Mouse (Mus musculus) kidney, embryonic 14.5 days (tissue): ENCODE measurements around the gene Armc12. TPM values are rescaled to one million over a fixed set of nuclear protein-coding genes. Genes with fewer than 3 reads are reported as not detected.
"Not testable (repeated sequence)": the region's sequence is repeated elsewhere in the genome, so short reads cannot be mapped to it uniquely, and the experiment has no call there.

Source experiments
- ATAC-seq: fragments of 200-750 bp; cut with Nextera tagmentation; 2 replicates; pipeline ENCODE4 v1.8.0; 2017; ENCODE audit warnings: moderate number of reproducible peaks, mild to moderate bottlenecking, moderate TSS enrichment, moderate library complexity; ENCODE audit not compliant: low FRiP score, low TSS enrichment
- H3K27ac ChIP-seq: fragments of 300-500 bp; sonication (generic); 2 replicates; pipeline ENCODE4 v1.5.1; 2014; ENCODE audit warnings: low read depth, mild to moderate bottlenecking, low read length, moderate library complexity, mixed read lengths
- H3K27me3 ChIP-seq: fragments of 300-500 bp; sonication (generic); 2 replicates; pipeline ENCODE4 v1.6.1; 2014; ENCODE audit warnings: mild to moderate bottlenecking, low read length; ENCODE audit not compliant: control insufficient read depth, insufficient read depth
- H3K36me3 ChIP-seq: fragments of 300-500 bp; sonication (generic); 2 replicates; pipeline ENCODE4 v1.6.1; 2014; ENCODE audit warnings: low read length, mixed read lengths; ENCODE audit not compliant: control insufficient read depth, insufficient read depth
- H3K4me1 ChIP-seq: fragments of 300-500 bp; sonication (generic); 2 replicates; pipeline ENCODE4 v1.6.1; 2014; ENCODE audit warnings: low read length, mixed read lengths; ENCODE audit not compliant: control insufficient read depth, insufficient read depth
- H3K4me2 ChIP-seq: fragments of 300-500 bp; sonication (generic); replicated peaks from 2 replicates; pipeline ENCODE4 v1.6.1; 2014; ENCODE audit warnings: low read depth, mild to moderate bottlenecking, low read length
- H3K4me3 ChIP-seq: fragments of 300-500 bp; sonication (generic); 2 replicates; pipeline ENCODE4 v1.5.1; 2014; ENCODE audit warnings: mild to moderate bottlenecking, low read length
- H3K9ac ChIP-seq: fragments of 300-500 bp; sonication (generic); 2 replicates; pipeline ENCODE4 v1.6.1; 2014; ENCODE audit warnings: low read depth, mild to moderate bottlenecking, low read length, moderate library complexity
- H3K9me3 ChIP-seq: fragments of 300-500 bp; sonication (generic); 2 replicates; pipeline ENCODE4 v1.6.1; 2016; ENCODE audit warnings: low read length; ENCODE audit not compliant: control insufficient read depth
- WGBS: fragments of 180-500 bp; shearing (Covaris S2); extraction: QIAGEN DNeasy Blood & Tissue Kit; methylation state at CpG from one replicate; pipeline ENCODE4 v1.1.7; 2014; 5-methylcytosine and 5-hydroxymethylcytosine counted together
- polyA plus RNA-seq: library from polyadenylated mRNA; unstranded; fragments of >200 nt; fragmentation: Nextera tagmentation; extraction: Ambion mirVana; gene quantifications from 2 replicates; pipeline ENCODE4 v1.2.1, GENCODE M21; 2014

Gene Armc12
- polyA plus RNA-seq, 1 experiment from 2014 or later = not detected

GRCm38 (mm10) chr17:28537881-28538280, 7.3 kb downstream of the Armc12 start:
- H3K4me3 ChIP-seq = no peak overlapping the region
- peaks cover 10% of the 10 kb centered on the region; the same call in 1 of the 2 replicates for H3K9me3 ChIP-seq
- no peaks in the 10 kb centered on the region for H3K36me3 ChIP-seq
- no peak overlapping the region for H3K9ac ChIP-seq
- 53% methylated on average over 12 of the region's 12 CpGs for WGBS
- H3K27ac ChIP-seq = no peak overlapping the region
- H3K27me3 ChIP-seq = no peaks in the 10 kb centered on the region
- no peak overlapping the region for H3K4me2 ChIP-seq
- H3K4me1 ChIP-seq = no peaks in the 10 kb centered on the region
- no peak for ATAC-seq

- WGBS = 95% methylated on average over 1 of the region's 1 CpGs
- ATAC-seq = no peak
- no peak overlapping the region for H3K4me2 ChIP-seq
- H3K9me3 ChIP-seq = peaks cover under 1% of the 10 kb centered on the region; the same call in 1 of the 2 replicates
- H3K36me3 ChIP-seq = no peaks in the 10 kb centered on the region
- no peak overlapping the region for H3K9ac ChIP-seq
- no peak overlapping the region for H3K4me3 ChIP-seq
- H3K27ac ChIP-seq = no peak overlapping the region
- no peaks in the 10 kb centered on the region for H3K27me3 ChIP-seq
- no peaks in the 10 kb centered on the region for H3K4me1 ChIP-seq
These were observed 16.3 kb downstream of the Armc12 start for GRCm38 (mm10) chr17:28546925-28547324.

DNA sequence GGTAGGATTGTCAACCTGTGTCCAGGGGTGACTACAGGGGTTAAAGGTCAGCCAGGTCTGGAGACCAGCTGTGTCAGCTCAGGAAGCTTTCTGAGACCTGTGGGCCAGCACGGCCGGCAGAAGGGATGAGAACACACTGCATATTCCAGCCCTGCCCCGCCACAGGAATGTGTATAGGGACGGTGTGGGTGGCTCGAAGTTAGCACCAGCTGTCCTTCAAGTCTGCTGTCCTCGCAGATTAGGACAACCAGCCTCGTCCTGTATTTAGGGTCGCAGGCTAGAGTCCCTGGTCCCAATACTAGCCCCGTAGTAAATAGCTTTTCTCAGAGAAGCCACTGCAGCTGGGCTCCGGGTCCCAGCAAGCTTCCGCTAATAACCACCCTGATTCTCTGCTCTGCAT, 17.9 kb downstream of the Armc12 start:
- no peak overlapping the region for H3K9ac ChIP-seq

GRCm38 (mm10) chr17:28549111-28549510, 18.5 kb downstream of the Armc12 start, which contains the start of gene Clpsl2:
Gene Clpsl2, plus strand, starts transcription at chr17:28549411.
- WGBS = 81% methylated on average over 14 of the region's 14 CpGs
- Histone ChIP-seq H3K4me2 (no peak within 1 kb of the TSS), H3K36me3 (no peaks in the 10 kb centered on the region), H3K9me3 (no peaks in the 10 kb centered on the region), H3K4me1 (no peaks in the 10 kb centered on the region), H3K27ac (no peak within 1 kb of the TSS), H3K4me3 (no peak within 1 kb of the TSS), H3K27me3 (no peaks in the 10 kb centered on the region), H3K9ac (no peak within 1 kb of the TSS)
- ATAC-seq = no peak

More for the DNA sequence above, 17.9 kb downstream of the Armc12 start:
- Histone ChIP-seq H3K9me3 (no peaks in the 10 kb centered on the region), H3K27me3 (no peaks in the 10 kb centered on the region), H3K36me3 (no peaks in the 10 kb centered on the region), H3K4me3 (no peak overlapping the region), H3K4me2 (no peak overlapping the region), H3K27ac (no peak overlapping the region), H3K4me1 (no peaks in the 10 kb centered on the region)
- no peak for ATAC-seq
- WGBS = 66% methylated on average over 11 of the region's 11 CpGs

- H3K27ac ChIP-seq = no peak overlapping the region
- H3K4me3 ChIP-seq = no peak overlapping the region
- H3K9me3 ChIP-seq = no peaks in the 10 kb centered on the region
- H3K4me2 ChIP-seq = no peak overlapping the region
- no peak overlapping the region for H3K9ac ChIP-seq
- no peaks in the 10 kb centered on the region for H3K36me3 ChIP-seq
- no peak for ATAC-seq
- WGBS = 5% methylated on average over 14 of the region's 14 CpGs
- no peaks in the 10 kb centered on the region for H3K4me1 ChIP-seq
- no peaks in the 10 kb centered on the region for H3K27me3 ChIP-seq
These were observed 22.6 kb downstream of the Armc12 start for GRCm38 (mm10) chr17:28553040-28553793.

DNA sequence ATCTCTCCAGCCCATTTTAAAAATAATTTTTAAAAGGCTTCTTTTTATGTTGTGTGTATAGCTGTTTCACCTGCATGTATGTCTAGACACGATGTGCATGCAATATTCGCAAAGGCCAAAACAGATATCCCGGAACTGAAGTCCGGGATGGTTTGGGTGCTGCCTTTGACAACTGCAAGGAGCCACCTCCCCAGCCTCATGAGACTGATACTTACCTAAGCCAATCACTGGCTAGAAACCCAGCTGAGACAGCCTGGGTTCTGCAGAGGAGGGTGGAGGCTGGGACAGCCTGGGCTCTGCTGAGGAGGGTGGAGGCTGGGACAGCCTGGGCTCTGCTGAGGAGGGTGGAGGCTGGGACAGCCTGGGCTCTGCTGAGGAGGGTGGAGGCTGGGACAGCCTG, 23.4 kb downstream of the Armc12 start:
- not testable (repeated sequence) for H3K36me3 ChIP-seq, H3K4me1 ChIP-seq, H3K9me3 ChIP-seq, H3K27ac ChIP-seq, H3K4me3 ChIP-seq, ATAC-seq, H3K27me3 ChIP-seq, H3K4me2 ChIP-seq, H3K9ac ChIP-seq
- WGBS = 92% methylated on average over 4 of the region's 4 CpGs

- H3K27me3 ChIP-seq = no peaks in the 10 kb centered on the region
- no peak overlapping the region for H3K9ac ChIP-seq
- no peak overlapping the region for H3K4me2 ChIP-seq
- no peaks in the 10 kb centered on the region for H3K36me3 ChIP-seq
- H3K27ac ChIP-seq = no peak overlapping the region
- H3K9me3 ChIP-seq = no peaks in the 10 kb centered on the region
- WGBS = 50% methylated on average over 6 of the region's 6 CpGs
- no peak for ATAC-seq
- no peaks in the 10 kb centered on the region for H3K4me1 ChIP-seq
- no peak overlapping the region for H3K4me3 ChIP-seq
These were observed 26.2 kb downstream of the Armc12 start for GRCm38 (mm10) chr17:28556635-28557396.

- ATAC-seq = no peak
- 75% methylated on average over 6 of the region's 6 CpGs for WGBS
- Histone ChIP-seq H3K4me2 (no peak overlapping the region), H3K4me1 (no peaks in the 10 kb centered on the region), H3K27ac (no peak overlapping the region), H3K4me3 (no peak overlapping the region), H3K36me3 (no peaks in the 10 kb centered on the region), H3K9me3 (no peaks in the 10 kb centered on the region), H3K9ac (no peak overlapping the region), H3K27me3 (no peaks in the 10 kb centered on the region)
These were observed 27.2 kb downstream of the Armc12 start for GRCm38 (mm10) chr17:28557772-28558171.

DNA sequence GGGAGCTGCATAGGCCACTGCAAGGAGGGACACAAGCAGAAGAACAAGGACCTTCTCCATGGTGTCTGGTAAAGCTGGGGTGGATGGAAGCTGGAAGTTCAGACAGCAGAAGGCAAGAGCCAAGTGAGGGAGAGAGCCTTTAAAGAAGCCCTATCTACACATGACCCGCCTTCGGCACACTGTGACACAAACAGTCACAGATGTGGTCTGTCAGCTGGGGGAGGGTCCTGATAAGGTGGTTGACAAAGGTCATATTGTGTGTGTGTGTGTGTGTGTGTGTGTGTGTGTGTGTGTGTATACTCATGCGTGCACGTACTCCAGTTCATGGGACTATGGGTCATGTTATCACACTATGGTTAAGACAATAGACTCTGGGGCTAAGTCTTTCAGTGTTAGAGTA, 30.0 kb downstream of the Armc12 start, which contains the start of gene Clps:
Clps (minus strand) TSS at position 169 of the 400 bp plus-strand sequence.
- H3K4me1 ChIP-seq = no peaks in the 10 kb centered on the region
- no peak within 1 kb of the TSS for H3K9ac ChIP-seq
- WGBS = 82% methylated on average over 4 of the region's 4 CpGs
- no peaks in the 10 kb centered on the region for H3K9me3 ChIP-seq
- H3K27ac ChIP-seq = no peak within 1 kb of the TSS
- no peak for ATAC-seq
- no peaks in the 10 kb centered on the region for H3K36me3 ChIP-seq
- no peaks in the 10 kb centered on the region for H3K27me3 ChIP-seq
- H3K4me2 ChIP-seq = no peak within 1 kb of the TSS
- H3K4me3 ChIP-seq = no peak within 1 kb of the TSS
